Mouse (Mus musculus) forebrain, postnatal 0 days (tissue): Measurements from ENCODE around the gene Zxdc. TPM values are rescaled to one million over a fixed set of nuclear protein-coding genes. Genes with fewer than 3 reads are reported as not detected.
A peak's percentile ranks its signal among the peaks of the same experiment; 100 is the strongest.

ENCODE experiments used
- ATAC-seq: fragments of 200-750 bp; cut with Nextera tagmentation; 2 replicates; pipeline ENCODE4 v1.8.0; 2017; ENCODE audit warnings: mild to moderate bottlenecking, moderate library complexity
- DNase-seq: peaks from one replicate; pipeline ENCODE4 v3.0.0-alpha.2; 2015
- H3K27ac ChIP-seq: fragments of 300-500 bp; sonication (generic); 2 replicates; pipeline ENCODE4 v1.5.1; 2014; ENCODE audit warnings: low read depth, mild to moderate bottlenecking, antibody characterized with exemption, low read length, moderate library complexity, mixed read lengths
- H3K27me3 ChIP-seq: fragments of 300-500 bp; sonication (generic); 2 replicates; pipeline ENCODE4 v1.6.1; 2014; ENCODE audit warnings: mild to moderate bottlenecking, low read length, mixed read lengths; ENCODE audit not compliant: insufficient read depth
- H3K36me3 ChIP-seq: fragments of 300-500 bp; sonication (generic); 2 replicates; pipeline ENCODE4 v1.6.1; 2014; ENCODE audit warnings: mild to moderate bottlenecking, moderate library complexity; ENCODE audit not compliant: insufficient read depth
- H3K4me1 ChIP-seq: fragments of 300-500 bp; sonication (generic); 2 replicates; pipeline ENCODE4 v1.6.1; 2014; ENCODE audit warnings: antibody characterized with exemption; ENCODE audit not compliant: insufficient read depth
- H3K4me2 ChIP-seq: fragments of 300-500 bp; sonication (generic); 2 replicates; pipeline ENCODE4 v1.6.1; 2014; ENCODE audit warnings: low read depth, mild to moderate bottlenecking, moderate library complexity
- H3K4me3 ChIP-seq: fragments of 300-500 bp; sonication (generic); 2 replicates; pipeline ENCODE4 v1.5.1; 2014; ENCODE audit warnings: low read depth, low read length, mixed read lengths
- H3K9ac ChIP-seq: fragments of 300-500 bp; sonication (generic); 2 replicates; pipeline ENCODE4 v1.6.1; 2014; ENCODE audit warnings: mild to moderate bottlenecking
- H3K9me3 ChIP-seq: fragments of 300-500 bp; sonication (generic); 2 replicates; pipeline ENCODE4 v1.6.1; 2016; ENCODE audit warnings: low read length
- CTCF ChIP-seq: sonication (generic); IDR thresholded peaks from 2 replicates; pipeline ENCODE4 v1.5.1; 2016; ENCODE audit warnings: antibody characterized with exemption, control low read depth, low read depth
- WGBS: fragments of 180-500 bp; shearing (Covaris S2); extraction: QIAGEN DNeasy Blood & Tissue Kit; methylation state at CpG from one replicate; pipeline ENCODE4 v1.1.7; 2014; 5-methylcytosine and 5-hydroxymethylcytosine counted together
- polyA plus RNA-seq: library from polyadenylated mRNA; unstranded; fragments of >200 nt; fragmentation: Nextera tagmentation; extraction: Ambion mirVana; gene quantifications from 2 replicates; pipeline ENCODE4 v1.2.1, GENCODE M21; 2015
- total RNA-seq: library from RNA; depleted of rRNA; stranded (reverse); fragments of >200 nt; gene quantifications from 2 replicates; pipeline ENCODE4 v1.2.3, GENCODE M21; 2014

Zxdc gene
- total and polyA plus RNA-seq, 2 experiments from 2014 or later: 7.7 to 33.6 TPM

GRCm38 (mm10) chr6:90329953-90330352 lies 39.3 kb upstream of the Zxdc start:
- Histone ChIP-seq H3K9me3 (no peaks in the 10 kb centered on the region), H3K27ac (no peak overlapping the region), H3K4me1 (no peaks in the 10 kb centered on the region), H3K9ac (no peak overlapping the region), H3K36me3 (no peaks in the 10 kb centered on the region), H3K4me3 (no peak overlapping the region), H3K27me3 (no peaks in the 10 kb centered on the region; the same call in 1 of the 2 replicates), H3K4me2 (no peak overlapping the region)
- TF ChIP-seq CTCF: 0 out of 2 replicates have a peak, but pooled peaks have one; percentile 21
- ATAC-seq (peak; percentile 92), DNase-seq (peak; percentile 78)
- 0% methylated on average over 1 of the region's 1 CpGs for WGBS

GRCm38 (mm10) chr6:90332561-90333425 lies 36.5 kb upstream of the Zxdc start, which contains the start of gene Uroc1:
Uroc1 (plus strand) TSS chr6:90333284.
- ATAC-seq (no peak), DNase-seq (no peak)
- no peaks in the 10 kb centered on the region for H3K9me3 ChIP-seq
- no peak within 1 kb of the TSS for H3K27ac ChIP-seq
- H3K4me2 ChIP-seq: no peak within 1 kb of the TSS
- H3K27me3 ChIP-seq: no peaks in the 10 kb centered on the region
- H3K4me3 ChIP-seq: no peak within 1 kb of the TSS
- no peaks in the 10 kb centered on the region for H3K4me1 ChIP-seq
- no peak within 1 kb of the TSS for H3K9ac ChIP-seq
- H3K36me3 ChIP-seq: no peaks in the 10 kb centered on the region
- TF ChIP-seq CTCF: no peak
- 88% methylated on average over 7 of the region's 7 CpGs for WGBS

- 75% methylated on average over 3 of the region's 3 CpGs for WGBS
- no peak for TF ChIP-seq CTCF
- Histone ChIP-seq H3K9me3 (no peaks in the 10 kb centered on the region), H3K27me3 (no peaks in the 10 kb centered on the region), H3K4me2 (no peak overlapping the region), H3K9ac (no peak overlapping the region), H3K4me3 (no peak overlapping the region), H3K36me3 (no peaks in the 10 kb centered on the region), H3K27ac (no peak overlapping the region), H3K4me1 (no peaks in the 10 kb centered on the region)
- no peak for ATAC-seq
- DNase-seq: no peak
Measured at GRCm38 (mm10) chr6:90334244-90334643, 35.0 kb upstream of the Zxdc start.

- H3K4me3 ChIP-seq: no peak overlapping the region
- H3K9me3 ChIP-seq: no peaks in the 10 kb centered on the region
- H3K36me3 ChIP-seq: no peaks in the 10 kb centered on the region
- DNase-seq (no peak), ATAC-seq (no peak)
- TF ChIP-seq CTCF: no peak
- no peak overlapping the region for H3K27ac ChIP-seq
- H3K4me1 ChIP-seq: no peaks in the 10 kb centered on the region
- no peak overlapping the region for H3K4me2 ChIP-seq
- no peaks in the 10 kb centered on the region for H3K27me3 ChIP-seq
- H3K9ac ChIP-seq: no peak overlapping the region
- 69% methylated on average over 2 of the region's 2 CpGs for WGBS
Measured at GRCm38 (mm10) chr6:90342343-90342742, 26.9 kb upstream of the Zxdc start.

- no peak for TF ChIP-seq CTCF
- no peaks in the 10 kb centered on the region for H3K4me1 ChIP-seq
- H3K4me3 ChIP-seq: no peak overlapping the region
- H3K27me3 ChIP-seq: no peaks in the 10 kb centered on the region
- ATAC-seq: no peak
- H3K4me2 ChIP-seq: no peak overlapping the region
- no peak overlapping the region for H3K27ac ChIP-seq
- no peaks in the 10 kb centered on the region for H3K36me3 ChIP-seq
- WGBS: 85% methylated on average over 4 of the region's 4 CpGs
- H3K9me3 ChIP-seq: no peaks in the 10 kb centered on the region
- no peak for DNase-seq
- H3K9ac ChIP-seq: no peak overlapping the region
Measured at GRCm38 (mm10) chr6:90347183-90347582, 22.1 kb upstream of the Zxdc start.

- Histone ChIP-seq H3K4me3 (no peak overlapping the region), H3K4me2 (no peak overlapping the region), H3K27me3 (no peaks in the 10 kb centered on the region), H3K9ac (no peak overlapping the region), H3K27ac (no peak overlapping the region), H3K4me1 (no peaks in the 10 kb centered on the region), H3K36me3 (no peaks in the 10 kb centered on the region), H3K9me3 (no peaks in the 10 kb centered on the region)
- ATAC-seq: no peak
- DNase-seq: no peak
- no peak for TF ChIP-seq CTCF
- 89% methylated on average over 4 of the region's 4 CpGs for WGBS
Measured at GRCm38 (mm10) chr6:90348500-90348899, 20.8 kb upstream of the Zxdc start.

GRCm38 (mm10) chr6:90350011-90350410 lies 19.3 kb upstream of the Zxdc start:
- ATAC-seq: no peak
- Histone ChIP-seq H3K4me3 (no peak overlapping the region), H3K4me1 (no peaks in the 10 kb centered on the region), H3K36me3 (no peaks in the 10 kb centered on the region), H3K27me3 (no peaks in the 10 kb centered on the region), H3K27ac (no peak overlapping the region), H3K4me2 (no peak overlapping the region), H3K9me3 (no peaks in the 10 kb centered on the region), H3K9ac (no peak overlapping the region)
- TF ChIP-seq CTCF: no peak
- DNase-seq: no peak
- WGBS: 63% methylated on average over 2 of the region's 2 CpGs
